ENCODE assay signal across 8 mouse cellular contexts in the genomic region with DNA sequence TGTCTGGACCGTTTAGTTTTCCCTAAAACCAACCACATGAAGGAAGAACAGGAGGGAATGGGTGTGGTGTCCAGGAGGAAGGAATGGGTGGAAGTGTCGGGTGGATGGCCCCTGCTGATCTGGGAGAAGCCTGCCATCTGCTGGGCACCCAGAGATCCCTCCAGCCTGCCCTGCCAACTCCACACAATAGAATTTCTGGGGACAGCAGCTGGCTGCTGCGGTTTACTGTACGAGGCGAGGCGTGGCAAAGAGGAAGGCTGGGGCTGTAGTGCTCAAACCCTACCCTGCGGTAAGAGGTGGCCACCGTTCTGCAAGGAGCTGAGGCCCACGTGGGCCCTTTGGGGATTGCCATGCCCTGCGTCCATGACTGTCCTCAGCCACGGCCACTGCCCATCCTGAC. TPM values are rescaled to one million over a fixed set of nuclear protein-coding genes. Genes with fewer than 3 reads are reported as not detected.
DNase-seq lines count a peak whose midpoint lies in the region; ATAC-seq and TF ChIP-seq lines count a peak whose summit lies in the region.

No protein-coding gene starts in this region.

- no peak overlapping the region for H3K27ac ChIP-seq in left cerebral cortex, adult 2 months
- peak overlapping the region; percentile 58 for H3K27ac ChIP-seq in hindbrain, embryonic 14.5 days
- peak overlapping the region; percentile 63 for H3K27ac ChIP-seq in midbrain, embryonic 10.5 days (replicated peaks)

- 20% methylated on average over 11 of the region's 11 CpGs for WGBS in hindbrain, embryonic 14.5 days
- WGBS in midbrain, embryonic 10.5 days, result 41% methylated on average over 11 of the region's 11 CpGs

- DNase-seq in left cerebral cortex, adult 2 months (ENCODE audit: extremely low spot score in 1 of 2, low spot score in 2 of 2), result peak; percentile 62 to 71
- no peak for DNase-seq in left cerebral cortex, adult 8-10 months (ENCODE audit: low spot score in 2 of 2)
- DNase-seq in cerebellum, adult 9-10 months, result peak; percentile 71
- peak; percentile 37 to 43 for DNase-seq in frontal cortex, postnatal 25 days (ENCODE audit: low spot score in 2 of 2)
- peak; percentile 71 for DNase-seq in hindbrain, embryonic 14.5 days (ENCODE audit: low spot score)
- DNase-seq in left cerebral cortex, postnatal 14 days (ENCODE audit: low spot score in 2 of 2), result peak; percentile 70 to 71
- peak; percentile 57 for DNase-seq in midbrain, embryonic 10.5 days (ENCODE audit: low spot score)
- peak; percentile 61 for DNase-seq in right cerebral cortex, postnatal 4 days

- ATAC-seq in hindbrain, embryonic 14.5 days (ENCODE audit: low FRiP score), result peak; percentile 65

- 0 out of 2 replicates have a peak, but pooled peaks cover 4% of the 10 kb centered on the region for H3K36me3 ChIP-seq in hindbrain, embryonic 14.5 days (replicated peaks; ENCODE audit: control insufficient read depth, insufficient read depth)
- peaks cover 24% of the 10 kb centered on the region for H3K36me3 ChIP-seq in midbrain, embryonic 10.5 days

- intact Hi-C loops in left cerebral cortex, adult 2 months (cut with DNase I), result loop anchor here (1.0 to 2.0 kb wide), 3 partner anchors 104 to 192 kb away; a partner anchor contains a TSS
- intact Hi-C loops in left cerebral cortex, postnatal 14 days (cut with DNase I), result loop anchor here (5.0 kb wide), 1 partner anchor 138 kb away; no protein-coding TSS in a partner anchor

- peak overlapping the region; percentile 52 for H3K9ac ChIP-seq in hindbrain, embryonic 14.5 days

- no peak overlapping the region for H3K4me3 ChIP-seq in left cerebral cortex, adult 2 months
- H3K4me3 ChIP-seq in hindbrain, embryonic 14.5 days (replicated peaks; ENCODE audit: low read length), result no peak overlapping the region
- H3K4me3 ChIP-seq in midbrain, embryonic 10.5 days, result no peak overlapping the region

- no peaks in the 10 kb centered on the region for H3K9me3 ChIP-seq in hindbrain, embryonic 14.5 days (ENCODE audit: control insufficient read depth, low read length)
- H3K9me3 ChIP-seq in midbrain, embryonic 10.5 days (replicated peaks), result no peaks in the 10 kb centered on the region

- TF ChIP-seq CTCF in left cerebral cortex, adult 2 months (IDR thresholded peaks at IDR 0.05), result peak; percentile 79

- H3K4me1 ChIP-seq in hindbrain, embryonic 14.5 days (replicated peaks; ENCODE audit: control insufficient read depth, insufficient read depth, low read length), result peaks cover 28% of the 10 kb centered on the region
- peaks cover 35% of the 10 kb centered on the region for H3K4me1 ChIP-seq in midbrain, embryonic 10.5 days

- H3K4me2 ChIP-seq in hindbrain, embryonic 14.5 days (replicated peaks), result 0 out of 2 replicates have a peak overlapping the region, but pooled peaks have one; percentile 8

- no peaks in the 10 kb centered on the region for H3K27me3 ChIP-seq in hindbrain, embryonic 14.5 days (ENCODE audit: control insufficient read depth, insufficient read depth, low read length)
- H3K27me3 ChIP-seq in midbrain, embryonic 10.5 days (ENCODE audit: low read depth, poor library complexity, severe bottlenecking), result no peaks in the 10 kb centered on the region

RNA-seq across cellular contexts. Expression of a gene that starts 37.8 kb away (rescaled TPM):
- 10 to 100 TPM; 25.2 to 34.6 TPM for total RNA-seq in left cerebral cortex, adult 2 months (2021)
- 10 to 100 TPM; 32.9 to 39.8 (median 35.6) TPM for total RNA-seq in left cerebral cortex, adult 8-10 months (2022)
- polyA plus RNA-seq in hindbrain, embryonic 14.5 days (2014; fragmentation: Nextera tagmentation; extraction: Ambion mirVana), result 39.3 and 41.2 TPM in 2 replicates
- 10 to 100 TPM; 51.3 to 56.4 TPM for total RNA-seq in left cerebral cortex, postnatal 14 days (2021)
- polyA plus RNA-seq in midbrain, embryonic 10.5 days (2016; fragmentation: Nextera tagmentation; extraction: Ambion mirVana), result 27.0 and 29.6 TPM in 2 replicates

RNA-seq across cellular contexts. Expression of a gene that starts 37.9 kb away (rescaled TPM):
- 1 to 10 TPM; 1.3 to 1.5 TPM for total RNA-seq in left cerebral cortex, adult 2 months (2021)
- 1 to 10 TPM; 1.1 to 3.2 (median 1.7) TPM for total RNA-seq in left cerebral cortex, adult 8-10 months (2022)
- 12.0 and 14.1 TPM in 2 replicates for polyA plus RNA-seq in hindbrain, embryonic 14.5 days (2014; fragmentation: Nextera tagmentation; extraction: Ambion mirVana)
- 1 to 10 TPM; 1.1 to 1.8 TPM for total RNA-seq in left cerebral cortex, postnatal 14 days (2021)
- polyA plus RNA-seq in midbrain, embryonic 10.5 days (2016; fragmentation: Nextera tagmentation; extraction: Ambion mirVana), result 20.6 and 21.8 TPM in 2 replicates

Comparison
In these comparisons a context has a peak if more than half of its experiments do, and no peak if none do; other contexts are left out.
1. DNase-seq: peak in left cerebral cortex, adult 2 months (2 of 2), cerebellum, adult 9-10 months (single experiment), frontal cortex, postnatal 25 days (2 of 2), hindbrain, embryonic 14.5 days (single experiment), left cerebral cortex, postnatal 14 days (2 of 2), midbrain, embryonic 10.5 days (single experiment) and right cerebral cortex, postnatal 4 days (single experiment); none in left cerebral cortex, adult 8-10 months (0 of 2).